Mouse (Mus musculus) neural tube, embryonic 13.5 days (tissue): Measurements from ENCODE around the gene Gm1110. TPM values are rescaled to one million over a fixed set of nuclear protein-coding genes. Genes with fewer than 3 reads are reported as not detected.
"Not testable (repeated sequence)": the region's sequence is repeated elsewhere in the genome, so short reads cannot be mapped to it uniquely, and the experiment has no call there.

Experiments
- ATAC-seq: fragments of 200-750 bp; cut with Nextera tagmentation; 2 replicates; pipeline ENCODE4 v1.8.0; 2017; ENCODE audit warnings: low read depth, mild to moderate bottlenecking, moderate TSS enrichment, moderate library complexity
- H3K27ac ChIP-seq: fragments of 300-500 bp; sonication (generic); replicated peaks from 2 replicates; pipeline ENCODE4 v1.5.1; 2015; ENCODE audit warnings: moderate library complexity, mild to moderate bottlenecking, inconsistent platforms
- H3K27me3 ChIP-seq: fragments of 300-500 bp; sonication (generic); 2 replicates; pipeline ENCODE4 v1.6.1; 2015; ENCODE audit warnings: mild to moderate bottlenecking, inconsistent platforms
- H3K36me3 ChIP-seq: fragments of 300-500 bp; sonication (generic); 2 replicates; pipeline ENCODE4 v1.6.1; 2015; ENCODE audit warnings: mild to moderate bottlenecking, inconsistent platforms
- H3K4me1 ChIP-seq: fragments of 300-500 bp; sonication (generic); replicated peaks from 2 replicates; pipeline ENCODE4 v1.6.1; 2015; ENCODE audit warnings: inconsistent platforms
- H3K4me2 ChIP-seq: fragments of 300-500 bp; sonication (generic); 2 replicates; pipeline ENCODE4 v1.6.1; 2015; ENCODE audit warnings: inconsistent platforms, mild to moderate bottlenecking, moderate library complexity
- H3K4me3 ChIP-seq: fragments of 300-500 bp; sonication (generic); 2 replicates; pipeline ENCODE4 v1.5.1; 2015; ENCODE audit warnings: mild to moderate bottlenecking, inconsistent platforms
- H3K9ac ChIP-seq: fragments of 300-500 bp; sonication (generic); 2 replicates; pipeline ENCODE4 v1.6.1; 2015; ENCODE audit warnings: moderate library complexity, mild to moderate bottlenecking, inconsistent platforms
- H3K9me3 ChIP-seq: fragments of 300-500 bp; sonication (generic); 2 replicates; pipeline ENCODE4 v1.6.1; 2016; ENCODE audit warnings: inconsistent platforms
- WGBS: fragments of 180-500 bp; shearing (Covaris S2); methylation state at CpG from one replicate; pipeline ENCODE4 v1.1.7; 2015; 5-methylcytosine and 5-hydroxymethylcytosine counted together
- polyA plus RNA-seq: library from polyadenylated mRNA; unstranded; fragments of >200 nt; fragmentation: Nextera tagmentation; extraction: Ambion mirVana; gene quantifications from 2 replicates; pipeline ENCODE4 v1.2.1, GENCODE M21; 2015

Gm1110 gene
- polyA plus RNA-seq = not detected in 2 replicates

DNA sequence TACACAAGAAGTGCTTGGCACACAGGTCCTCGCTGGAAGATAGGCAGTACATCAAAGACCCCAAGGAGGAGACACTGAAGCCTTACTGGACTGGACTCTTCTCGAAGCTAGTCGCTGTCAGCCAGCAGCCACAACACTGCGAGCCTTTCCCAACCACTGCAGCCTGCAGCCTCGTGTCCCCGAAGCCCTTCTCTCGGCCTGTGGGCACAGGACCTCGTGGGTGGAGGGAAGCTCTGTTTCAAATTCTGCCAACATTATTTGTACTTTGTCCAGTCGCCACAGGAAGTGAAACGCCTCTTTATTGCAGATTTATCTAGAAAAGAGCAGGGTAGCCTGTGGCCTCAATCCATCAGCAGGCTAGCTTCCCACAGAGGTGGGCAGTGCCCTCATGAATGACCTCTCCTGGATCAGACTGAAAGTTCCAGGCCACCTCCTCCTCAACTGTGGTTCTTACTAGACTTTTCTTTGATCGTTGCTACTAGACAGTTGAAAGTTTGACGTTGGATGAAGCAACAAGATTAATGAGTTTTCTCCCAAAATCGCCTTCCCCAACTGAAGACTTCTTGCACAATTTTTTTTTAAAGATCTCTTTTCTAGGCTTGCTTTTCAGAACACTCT lies at the start of gene Gm1110:
Gene Gm1110 (minus strand): TSS at position 203 of the 618 bp plus-strand sequence.
- no peak within 1 kb of the TSS for H3K4me2 ChIP-seq
- no peak within 1 kb of the TSS for H3K4me3 ChIP-seq
- WGBS = 79% methylated on average over 13 of the region's 13 CpGs
- H3K36me3 ChIP-seq = no peaks in the 10 kb centered on the region
- H3K27me3 ChIP-seq = no peaks in the 10 kb centered on the region
- H3K4me1 ChIP-seq = no peaks in the 10 kb centered on the region
- no peak within 1 kb of the TSS for H3K27ac ChIP-seq
- no peaks in the 10 kb centered on the region for H3K9me3 ChIP-seq
- ATAC-seq = no peak
- H3K9ac ChIP-seq = no peak within 1 kb of the TSS

GRCm38 (mm10) chr9:26947790-26948189 lies 24.9 kb upstream of the Gm1110 start:
- H3K36me3 ChIP-seq = no peaks in the 10 kb centered on the region
- no peak overlapping the region for H3K4me2 ChIP-seq
- H3K9ac ChIP-seq = no peak overlapping the region
- peaks cover 6% of the 10 kb centered on the region; the same call in 1 of the 2 replicates for H3K9me3 ChIP-seq
- H3K27me3 ChIP-seq = no peaks in the 10 kb centered on the region
- H3K27ac ChIP-seq = no peak overlapping the region
- WGBS = 78% methylated on average over 2 of the region's 2 CpGs
- no peak overlapping the region for H3K4me3 ChIP-seq
- no peaks in the 10 kb centered on the region for H3K4me1 ChIP-seq
- ATAC-seq = no peak

DNA sequence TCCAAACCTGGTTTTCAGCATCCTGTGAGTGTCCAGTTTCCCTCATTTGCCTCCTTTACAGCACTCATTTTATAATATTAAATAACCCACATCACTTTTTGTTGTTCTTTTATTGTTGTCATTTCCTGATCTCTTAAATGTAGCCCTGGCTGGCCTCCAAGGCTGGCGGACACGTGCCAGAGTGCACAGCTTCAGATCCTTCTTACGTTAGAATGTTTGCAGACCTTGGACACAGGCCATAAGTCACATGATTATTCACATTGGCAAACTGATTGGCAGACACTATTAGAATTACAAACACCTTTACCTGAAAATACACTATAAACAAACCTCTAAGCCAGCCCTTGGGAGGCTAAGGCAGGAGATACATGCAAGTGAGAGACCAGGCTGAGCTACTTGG lies 1.2 kb upstream of the Gm1110 start:
- Histone ChIP-seq H3K4me2 (no peak overlapping the region), H3K4me3 (no peak overlapping the region), H3K36me3 (no peaks in the 10 kb centered on the region), H3K27me3 (no peaks in the 10 kb centered on the region), H3K9me3 (no peaks in the 10 kb centered on the region), H3K9ac (no peak overlapping the region), H3K4me1 (no peaks in the 10 kb centered on the region), H3K27ac (no peak overlapping the region)
- WGBS = 61% methylated on average over 3 of the region's 3 CpGs
- ATAC-seq = no peak

- no peak overlapping the region for H3K4me2 ChIP-seq
- no peaks in the 10 kb centered on the region for H3K36me3 ChIP-seq
- no peak overlapping the region for H3K4me3 ChIP-seq
- no peaks in the 10 kb centered on the region for H3K9me3 ChIP-seq
- no peaks in the 10 kb centered on the region for H3K27me3 ChIP-seq
- H3K9ac ChIP-seq = no peak overlapping the region
- H3K4me1 ChIP-seq = no peaks in the 10 kb centered on the region
- no peak for ATAC-seq
- WGBS = 98% methylated on average over 2 of the region's 2 CpGs
- H3K27ac ChIP-seq = no peak overlapping the region
Observed at GRCm38 (mm10) chr9:26919778-26920177, 3.1 kb downstream of the Gm1110 start.

- 0 out of 2 replicates have a peak, but pooled peaks have one; percentile 23 for ATAC-seq
Observed at GRCm38 (mm10) chr9:26913150-26913549, 9.8 kb downstream of the Gm1110 start.

GRCm38 (mm10) chr9:26911251-26911650 lies 11.7 kb downstream of the Gm1110 start:
- Histone ChIP-seq H3K27ac (no peak overlapping the region), H3K36me3 (no peaks in the 10 kb centered on the region), H3K4me3 (no peak overlapping the region), H3K9me3 (no peaks in the 10 kb centered on the region), H3K4me1 (no peaks in the 10 kb centered on the region), H3K4me2 (no peak overlapping the region), H3K27me3 (no peaks in the 10 kb centered on the region), H3K9ac (no peak overlapping the region)
- WGBS = 88% methylated on average over 1 of the region's 1 CpGs
- no peak for ATAC-seq

More at GRCm38 (mm10) chr9:26913150-26913549, 9.8 kb downstream of the Gm1110 start:
- Histone ChIP-seq H3K27ac (no peak overlapping the region), H3K9ac (no peak overlapping the region), H3K4me1 (no peaks in the 10 kb centered on the region), H3K4me3 (no peak overlapping the region), H3K27me3 (no peaks in the 10 kb centered on the region), H3K4me2 (no peak overlapping the region), H3K9me3 (no peaks in the 10 kb centered on the region), H3K36me3 (no peaks in the 10 kb centered on the region)
- 71% methylated on average over 4 of the region's 4 CpGs for WGBS

DNA sequence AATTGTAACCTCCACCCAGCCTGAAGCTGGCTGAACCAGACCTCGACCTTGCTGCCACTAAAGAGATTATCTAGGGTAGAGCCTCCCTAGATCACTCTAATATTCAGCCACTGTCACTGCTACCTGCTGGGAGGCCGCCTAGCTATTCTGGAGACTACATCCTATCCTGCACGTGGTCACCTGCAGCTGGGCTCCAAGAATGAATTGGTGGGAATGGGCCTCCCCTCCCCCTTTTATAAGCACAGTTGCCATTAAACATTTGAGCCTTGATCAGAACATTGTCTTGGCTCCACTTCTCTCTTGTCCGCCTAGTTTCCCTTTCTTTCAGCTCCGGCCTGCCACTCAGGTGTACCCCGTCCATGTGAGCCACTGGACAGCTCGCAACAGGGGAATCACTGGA lies 53.1 kb downstream of the Gm1110 start:
- not testable (repeated sequence) for ATAC-seq, H3K4me3 ChIP-seq, H3K9ac ChIP-seq, H3K27ac ChIP-seq, H3K36me3 ChIP-seq, H3K4me2 ChIP-seq, H3K4me1 ChIP-seq, H3K9me3 ChIP-seq, H3K27me3 ChIP-seq
- WGBS = 81% methylated on average over 7 of the region's 7 CpGs

DNA sequence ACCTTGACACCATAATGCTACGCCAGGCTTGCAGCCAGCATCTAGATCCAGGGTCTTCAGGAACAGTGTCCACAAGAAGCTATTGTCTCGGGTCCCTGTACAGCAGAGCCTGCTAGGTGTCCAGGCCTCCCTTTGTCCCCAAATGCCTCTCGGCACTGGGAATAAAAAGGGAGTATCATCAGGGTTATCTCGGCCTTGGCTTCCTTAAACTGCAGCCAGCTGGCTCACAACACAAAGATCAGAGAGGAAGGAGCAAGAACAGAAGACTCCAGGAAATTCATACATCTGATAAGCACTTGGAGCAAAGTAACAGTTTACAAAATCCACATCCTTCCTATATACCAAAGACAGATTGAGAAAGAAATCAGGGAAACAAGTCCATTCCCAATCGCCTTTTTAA lies 62.2 kb downstream of the Gm1110 start, which contains the start of gene Glb1l3:
Gene Glb1l3 (minus strand): TSS at position 140 of the 400 bp plus-strand sequence.
- 76% methylated on average over 5 of the region's 5 CpGs for WGBS
- Histone ChIP-seq H3K27me3 (no peaks in the 10 kb centered on the region), H3K4me3 (no peak within 1 kb of the TSS), H3K27ac (no peak within 1 kb of the TSS), H3K4me2 (no peak within 1 kb of the TSS), H3K4me1 (no peaks in the 10 kb centered on the region), H3K9me3 (no peaks in the 10 kb centered on the region), H3K36me3 (no peaks in the 10 kb centered on the region), H3K9ac (no peak within 1 kb of the TSS)
- no peak for ATAC-seq

DNA sequence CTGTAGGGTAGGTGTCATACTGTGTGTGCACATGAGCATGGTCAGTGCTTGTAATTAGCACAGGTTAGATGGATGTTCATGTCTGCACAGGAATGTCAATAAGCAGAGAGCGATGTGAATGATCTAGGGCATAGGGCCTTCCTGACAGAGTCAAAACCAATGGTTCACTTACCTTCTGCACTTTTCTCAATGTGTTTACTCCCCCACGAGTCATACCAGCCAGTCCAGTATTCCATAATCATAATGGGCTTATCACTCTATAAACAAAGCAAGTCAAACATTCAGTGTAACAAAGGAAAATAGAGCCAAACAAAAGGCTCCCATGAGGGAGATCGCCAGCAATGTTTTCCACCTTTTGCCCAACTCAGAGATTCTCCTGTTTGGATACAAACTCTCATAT lies 91.8 kb downstream of the Gm1110 start:
- no peak overlapping the region for H3K9ac ChIP-seq
- no peak overlapping the region for H3K4me2 ChIP-seq
- H3K4me1 ChIP-seq = no peaks in the 10 kb centered on the region
- no peaks in the 10 kb centered on the region for H3K27me3 ChIP-seq
- H3K36me3 ChIP-seq = no peaks in the 10 kb centered on the region
- H3K9me3 ChIP-seq = no peaks in the 10 kb centered on the region
- WGBS = 89% methylated on average over 3 of the region's 3 CpGs
- no peak overlapping the region for H3K4me3 ChIP-seq
- ATAC-seq = no peak
- no peak overlapping the region for H3K27ac ChIP-seq

Other genes with a start within 250 kb of the Gm1110 start
- 29.6 and 31.6 TPM in 2 replicates for gene B3gat1, start 189.4 kb downstream of the Gm1110 start, polyA plus RNA-seq
- gene Glb1l2, start 116.6 kb downstream of the Gm1110 start, polyA plus RNA-seq = 1.7 and 1.8 TPM in 2 replicates
- not detected in 2 replicates for gene Glb1l3, start 62.2 kb downstream of the Gm1110 start, polyA plus RNA-seq
- gene Acad8, start 76.5 kb upstream of the Gm1110 start, polyA plus RNA-seq = 30.7 and 34.2 TPM in 2 replicates
- 130 and 136 TPM in 2 replicates for gene Thyn1, start 76.6 kb upstream of the Gm1110 start, polyA plus RNA-seq
- gene Vps26b, start 107.0 kb upstream of the Gm1110 start, polyA plus RNA-seq = 73.1 and 81.1 TPM in 2 replicates
- gene Ncapd3, start 107.1 kb upstream of the Gm1110 start, polyA plus RNA-seq = 13.6 and 15.1 TPM in 2 replicates
- 68.9 and 80.3 TPM in 2 replicates for gene Jam3, start 232.3 kb upstream of the Gm1110 start, polyA plus RNA-seq